Mouse (Mus musculus) forebrain, postnatal 0 days (tissue): ENCODE data around the gene Noa1. TPM values are rescaled to one million over a fixed set of nuclear protein-coding genes. Genes with fewer than 3 reads are reported as not detected.

Experiments used
- ATAC-seq: fragments of 200-750 bp; cut with Nextera tagmentation; 2 replicates; pipeline ENCODE4 v1.8.0; 2017; ENCODE audit warnings: mild to moderate bottlenecking, moderate library complexity
- DNase-seq: peaks from one replicate; pipeline ENCODE4 v3.0.0-alpha.2; 2015
- H3K27ac ChIP-seq: fragments of 300-500 bp; sonication (generic); 2 replicates; pipeline ENCODE4 v1.5.1; 2014; ENCODE audit warnings: low read depth, mild to moderate bottlenecking, antibody characterized with exemption, low read length, moderate library complexity, mixed read lengths
- H3K27me3 ChIP-seq: fragments of 300-500 bp; sonication (generic); 2 replicates; pipeline ENCODE4 v1.6.1; 2014; ENCODE audit warnings: mild to moderate bottlenecking, low read length, mixed read lengths; ENCODE audit not compliant: insufficient read depth
- H3K36me3 ChIP-seq: fragments of 300-500 bp; sonication (generic); 2 replicates; pipeline ENCODE4 v1.6.1; 2014; ENCODE audit warnings: mild to moderate bottlenecking, moderate library complexity; ENCODE audit not compliant: insufficient read depth
- H3K4me1 ChIP-seq: fragments of 300-500 bp; sonication (generic); 2 replicates; pipeline ENCODE4 v1.6.1; 2014; ENCODE audit warnings: antibody characterized with exemption; ENCODE audit not compliant: insufficient read depth
- H3K4me2 ChIP-seq: fragments of 300-500 bp; sonication (generic); 2 replicates; pipeline ENCODE4 v1.6.1; 2014; ENCODE audit warnings: low read depth, mild to moderate bottlenecking, moderate library complexity
- H3K4me3 ChIP-seq: fragments of 300-500 bp; sonication (generic); 2 replicates; pipeline ENCODE4 v1.5.1; 2014; ENCODE audit warnings: low read depth, low read length, mixed read lengths
- H3K9ac ChIP-seq: fragments of 300-500 bp; sonication (generic); 2 replicates; pipeline ENCODE4 v1.6.1; 2014; ENCODE audit warnings: mild to moderate bottlenecking
- H3K9me3 ChIP-seq: fragments of 300-500 bp; sonication (generic); 2 replicates; pipeline ENCODE4 v1.6.1; 2016; ENCODE audit warnings: low read length
- CTCF ChIP-seq: sonication (generic); IDR thresholded peaks from 2 replicates; pipeline ENCODE4 v1.5.1; 2016; ENCODE audit warnings: antibody characterized with exemption, control low read depth, low read depth
- WGBS: fragments of 180-500 bp; shearing (Covaris S2); extraction: QIAGEN DNeasy Blood & Tissue Kit; methylation state at CpG from one replicate; pipeline ENCODE4 v1.1.7; 2014; 5-methylcytosine and 5-hydroxymethylcytosine counted together
- polyA plus RNA-seq: library from polyadenylated mRNA; unstranded; fragments of >200 nt; fragmentation: Nextera tagmentation; extraction: Ambion mirVana; gene quantifications from 2 replicates; pipeline ENCODE4 v1.2.1, GENCODE M21; 2015
- total RNA-seq: library from RNA; depleted of rRNA; stranded (reverse); fragments of >200 nt; gene quantifications from 2 replicates; pipeline ENCODE4 v1.2.3, GENCODE M21; 2014; rRNA removed

The Noa1 gene
- total RNA-seq (16.2 and 18.6 TPM in 2 replicates), polyA plus RNA-seq (32.5 and 36.6 TPM in 2 replicates)

DNA sequence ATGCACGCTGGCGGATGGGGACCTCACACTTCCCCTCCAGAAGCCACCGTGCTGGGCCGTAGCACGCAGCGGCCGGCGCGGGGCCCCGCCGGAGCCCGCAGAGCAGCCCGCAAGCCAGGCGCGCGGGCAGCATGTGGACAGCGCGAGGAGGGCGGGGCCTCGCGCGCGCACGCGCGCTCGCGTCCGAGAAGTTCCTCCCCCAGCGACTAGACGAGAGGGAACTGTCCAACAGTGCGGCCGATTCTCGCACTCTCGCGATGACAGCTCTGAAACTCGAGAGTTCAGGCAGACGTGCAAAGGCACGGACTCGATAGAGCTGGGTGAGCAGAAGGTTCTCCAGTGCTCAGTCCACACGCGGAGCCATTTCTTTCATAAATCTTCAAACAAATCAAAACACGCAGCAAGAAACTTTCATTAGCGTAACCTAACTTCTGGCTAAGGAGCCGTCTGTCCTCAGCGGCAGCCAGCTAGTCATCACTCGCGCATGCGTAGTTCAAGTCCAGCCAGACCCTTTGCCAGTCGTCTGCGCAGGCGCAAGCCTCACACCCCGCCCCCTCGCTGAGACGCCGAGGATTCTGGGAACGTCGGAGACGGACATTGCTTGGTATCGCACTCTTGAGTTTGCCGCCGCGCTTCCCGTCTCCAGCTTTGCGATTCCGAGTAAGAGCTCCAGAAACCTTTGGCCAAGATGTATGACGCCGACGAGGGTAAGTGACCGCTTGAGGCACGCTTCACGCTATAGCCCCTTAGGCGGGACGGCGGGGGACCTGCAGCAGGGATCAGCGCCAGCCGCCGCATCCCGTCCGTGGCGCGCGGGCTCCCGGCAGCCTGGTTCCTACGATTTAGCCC is at the start of gene Noa1, which contains the start of gene Polr2b:
Noa1 (minus strand) TSS at position 161 of the 849 bp plus-strand sequence.
Polr2b (plus strand) TSS at position 224 of the 849 bp plus-strand sequence.
- TF ChIP-seq CTCF = 0 out of 2 replicates have a peak, but pooled peaks have one; percentile 28
- H3K36me3 ChIP-seq = peaks cover 33% of the 10 kb centered on the region
- DNase-seq (peak; percentile 100), ATAC-seq (peak; percentile 96)
- no peaks in the 10 kb centered on the region for H3K9me3 ChIP-seq
- H3K4me3 ChIP-seq = peak within 1 kb of the TSS; percentile 81
- peak within 1 kb of the TSS; percentile 90 for H3K9ac ChIP-seq
- WGBS = under 1% methylated on average over 85 of the region's 85 CpGs
- H3K27ac ChIP-seq = peak within 1 kb of the TSS; percentile 93
- H3K4me1 ChIP-seq = peaks cover 23% of the 10 kb centered on the region
- H3K27me3 ChIP-seq = no peaks in the 10 kb centered on the region
- H3K4me2 ChIP-seq = peak within 1 kb of the TSS; percentile 99

DNA sequence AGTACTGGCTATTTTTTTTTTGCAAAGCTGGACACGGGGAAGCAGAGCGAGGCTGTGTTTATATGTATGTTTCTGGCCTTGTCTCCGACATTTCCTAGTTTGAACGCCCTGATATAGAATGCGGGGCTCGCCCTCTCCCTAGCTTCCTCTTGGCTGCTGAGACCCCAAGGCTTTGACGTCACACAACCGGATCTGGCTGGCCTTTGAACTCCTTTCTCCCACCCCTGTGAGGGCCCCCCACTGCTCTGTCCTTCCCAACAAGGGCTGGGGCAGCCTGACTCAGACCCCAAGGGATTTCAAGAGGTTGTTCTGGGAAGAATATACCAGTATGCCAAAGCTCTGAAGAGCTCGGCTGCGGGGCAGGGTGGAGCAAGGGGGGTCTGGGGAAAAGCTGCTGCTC is 48.5 kb upstream of the Noa1 start:
- no peaks in the 10 kb centered on the region; the same call in 1 of the 2 replicates for H3K27me3 ChIP-seq
- H3K4me2 ChIP-seq = peak overlapping the region; percentile 46
- peak overlapping the region; percentile 41 for H3K9ac ChIP-seq
- ATAC-seq (peak; percentile 46), DNase-seq (peak; percentile 35)
- H3K27ac ChIP-seq = no peak overlapping the region
- H3K4me3 ChIP-seq = peak overlapping the region; percentile 25
- no peak for TF ChIP-seq CTCF
- no peaks in the 10 kb centered on the region for H3K9me3 ChIP-seq
- H3K36me3 ChIP-seq = no peaks in the 10 kb centered on the region
- 7% methylated on average over 10 of the region's 10 CpGs for WGBS
- no peaks in the 10 kb centered on the region for H3K4me1 ChIP-seq

DNA sequence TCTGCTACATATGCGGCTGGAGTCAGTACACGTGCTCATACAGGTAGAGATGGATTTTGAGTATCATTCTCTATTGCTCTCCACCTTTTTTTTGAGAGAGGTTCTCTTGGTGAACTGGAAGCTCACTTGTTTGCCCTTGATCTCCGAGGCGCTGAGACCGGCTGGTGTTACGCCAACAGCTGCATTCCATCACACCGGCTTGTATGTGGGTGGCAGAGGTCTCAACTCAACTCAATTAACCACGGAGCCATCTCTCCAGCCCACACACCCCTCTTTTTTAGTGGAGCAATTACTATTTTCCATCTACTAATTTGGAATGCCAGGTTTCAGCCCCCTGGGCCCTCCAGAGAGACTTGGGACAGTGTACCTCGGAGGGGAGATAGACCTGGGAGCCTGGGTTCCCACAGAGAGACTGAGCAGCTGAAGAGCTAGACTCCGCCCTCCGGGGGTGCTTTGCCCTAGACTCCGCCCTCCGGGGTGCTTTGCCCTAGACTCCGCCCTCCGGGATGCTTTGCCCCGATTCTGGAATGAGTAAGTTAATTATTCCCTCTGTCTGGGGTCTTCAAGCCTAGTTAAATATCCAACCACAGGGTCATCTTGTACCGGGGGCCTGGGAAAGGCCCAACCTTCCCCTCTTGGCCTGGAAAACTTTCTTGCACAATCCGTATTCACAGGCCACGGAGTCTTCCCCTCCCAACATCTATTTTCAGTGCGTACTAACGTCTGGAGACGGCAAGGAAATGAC is 47.7 kb upstream of the Noa1 start:
- H3K9ac ChIP-seq = peak overlapping the region; percentile 41
- H3K9me3 ChIP-seq = no peaks in the 10 kb centered on the region

GRCm38 (mm10) chr5:77355307-77356265 is 45.7 kb upstream of the Noa1 start:
- H3K27ac ChIP-seq = no peak overlapping the region
- TF ChIP-seq CTCF = no peak
- 82% methylated on average over 19 of the region's 19 CpGs for WGBS

More for the DNA sequence above, 47.7 kb upstream of the Noa1 start:
- no peaks in the 10 kb centered on the region; the same call in 1 of the 2 replicates for H3K27me3 ChIP-seq
- peak overlapping the region; percentile 46 for H3K4me2 ChIP-seq
- TF ChIP-seq CTCF = no peak
- ATAC-seq (peak; percentile 42; the same call in 1 of the 2 replicates), DNase-seq (peak; percentile 18)
- H3K36me3 ChIP-seq = no peaks in the 10 kb centered on the region
- H3K4me3 ChIP-seq = peak overlapping the region; percentile 25
- WGBS = 21% methylated on average over 22 of the region's 22 CpGs
- H3K27ac ChIP-seq = peak overlapping the region; percentile 72
- no peaks in the 10 kb centered on the region for H3K4me1 ChIP-seq

GRCm38 (mm10) chr5:77354361-77354787 is 44.5 kb upstream of the Noa1 start:
- 11% methylated on average over 16 of the region's 16 CpGs for WGBS
- H3K36me3 ChIP-seq = peaks cover 8% of the 10 kb centered on the region; the same call in 1 of the 2 replicates
- H3K9me3 ChIP-seq = no peaks in the 10 kb centered on the region
- peak overlapping the region; percentile 45 for H3K4me2 ChIP-seq
- H3K9ac ChIP-seq = no peak overlapping the region
- ATAC-seq (peak; percentile 89), DNase-seq (peak; percentile 92)
- H3K4me3 ChIP-seq = peak overlapping the region; percentile 16
- no peaks in the 10 kb centered on the region for H3K4me1 ChIP-seq
- H3K27me3 ChIP-seq = no peaks in the 10 kb centered on the region; the same call in 1 of the 2 replicates
- no peak overlapping the region for H3K27ac ChIP-seq
- TF ChIP-seq CTCF = peak; percentile 98

More at GRCm38 (mm10) chr5:77355307-77356265, 45.7 kb upstream of the Noa1 start:
- Histone ChIP-seq H3K27me3 (no peaks in the 10 kb centered on the region; the same call in 1 of the 2 replicates), H3K4me3 (no peak overlapping the region), H3K4me2 (no peak overlapping the region), H3K9me3 (no peaks in the 10 kb centered on the region), H3K36me3 (no peaks in the 10 kb centered on the region), H3K9ac (no peak overlapping the region), H3K4me1 (no peaks in the 10 kb centered on the region)
- DNase-seq (no peak), ATAC-seq (no peak)

GRCm38 (mm10) chr5:77351691-77352090 is 41.8 kb upstream of the Noa1 start:
- H3K4me1 ChIP-seq = no peaks in the 10 kb centered on the region
- ATAC-seq (no peak), DNase-seq (no peak)
- peaks cover 34% of the 10 kb centered on the region for H3K36me3 ChIP-seq
- 62% methylated on average over 9 of the region's 9 CpGs for WGBS
- H3K27ac ChIP-seq = no peak overlapping the region
- no peak for TF ChIP-seq CTCF
- no peaks in the 10 kb centered on the region for H3K9me3 ChIP-seq
- no peak overlapping the region for H3K9ac ChIP-seq
- no peak overlapping the region for H3K4me3 ChIP-seq
- no peaks in the 10 kb centered on the region; the same call in 1 of the 2 replicates for H3K27me3 ChIP-seq
- H3K4me2 ChIP-seq = no peak overlapping the region
